Comparison of ENCODE assay signal across 19 mouse cellular contexts in genomic region chr7:116137671-116138070, GRCm38 (mm10).
"Had no signal": no experiment of that assay in that cellular context is flagged by ENCODE, and none has a peak within 500 bp of the region (broad histone marks: within the 10 kb centered on the region; RNA-seq: fewer than 3 reads in every experiment).

No protein-coding gene starts in this region.

- H3K4me2 ChIP-seq: kidney, embryonic 15.5 days; liver, embryonic 13.5 days; lung, embryonic 14.5 days; midbrain, embryonic 15.5 days had no signal

- DNase-seq: kidney, adult 11 months; kidney, adult 8-10 months; kidney, postnatal 10 days; kidney, postnatal 36 days; layer of hippocampus, postnatal 36 days; liver, embryonic 13.5 days; lung, postnatal 36 days; right cerebral cortex, adult 18-20 months; right cerebral cortex, postnatal 14 days; right cerebral cortex, postnatal 4 days; thymus, adult 18-20 months; thymus, postnatal 36 days had no signal

- H3K9ac ChIP-seq: kidney, embryonic 15.5 days; liver, embryonic 13.5 days; lung, embryonic 14.5 days; midbrain, embryonic 15.5 days had no signal

- H3K4me3 ChIP-seq: kidney, embryonic 15.5 days; liver, embryonic 13.5 days; megakaryocyte, embryonic 14.5 days; midbrain, embryonic 10.5 days; midbrain, embryonic 15.5 days had no signal

- ATAC-seq: lung, postnatal 0 days; midbrain, embryonic 15.5 days had no signal

- H3K27me3 ChIP-seq: kidney, embryonic 15.5 days; liver, embryonic 13.5 days; midbrain, embryonic 15.5 days had no signal

- H3K27ac ChIP-seq: kidney, embryonic 15.5 days; liver, embryonic 13.5 days; midbrain, embryonic 10.5 days; midbrain, embryonic 15.5 days; stomach, postnatal 0 days had no signal

- H3K4me1 ChIP-seq: kidney, embryonic 15.5 days; midbrain, embryonic 15.5 days had no signal

- H3K9me3 ChIP-seq: kidney, embryonic 15.5 days; liver, embryonic 13.5 days; midbrain, embryonic 10.5 days; midbrain, embryonic 15.5 days had no signal

- H3K36me3 ChIP-seq: liver, embryonic 13.5 days; midbrain, embryonic 15.5 days had no signal
